Mouse (Mus musculus) ovary, adult 2 months (tissue): Measurements from ENCODE around the gene Enkd1. TPM values are rescaled to one million over a fixed set of nuclear protein-coding genes. Genes with fewer than 3 reads are reported as not detected.

Source experiments
- polyA plus RNA-seq: library from polyadenylated mRNA; depleted of rRNA; stranded (reverse); fragments of >200 nt; gene quantifications from 2 replicates; pipeline ENCODE4 v1.2.3, GENCODE M21; 2012; rRNA removed

Gene Enkd1
- 19.4 and 22.4 TPM in 2 replicates for polyA plus RNA-seq

GRCm38 (mm10) chr8:105707498-105708403 is at the start of gene Enkd1, which contains the start of gene 4933405L10Rik:
Gene Enkd1, minus strand, starts transcription at chr8:105708210.
Gene 4933405L10Rik, plus strand, starts transcription at chr8:105707655.

DNA sequence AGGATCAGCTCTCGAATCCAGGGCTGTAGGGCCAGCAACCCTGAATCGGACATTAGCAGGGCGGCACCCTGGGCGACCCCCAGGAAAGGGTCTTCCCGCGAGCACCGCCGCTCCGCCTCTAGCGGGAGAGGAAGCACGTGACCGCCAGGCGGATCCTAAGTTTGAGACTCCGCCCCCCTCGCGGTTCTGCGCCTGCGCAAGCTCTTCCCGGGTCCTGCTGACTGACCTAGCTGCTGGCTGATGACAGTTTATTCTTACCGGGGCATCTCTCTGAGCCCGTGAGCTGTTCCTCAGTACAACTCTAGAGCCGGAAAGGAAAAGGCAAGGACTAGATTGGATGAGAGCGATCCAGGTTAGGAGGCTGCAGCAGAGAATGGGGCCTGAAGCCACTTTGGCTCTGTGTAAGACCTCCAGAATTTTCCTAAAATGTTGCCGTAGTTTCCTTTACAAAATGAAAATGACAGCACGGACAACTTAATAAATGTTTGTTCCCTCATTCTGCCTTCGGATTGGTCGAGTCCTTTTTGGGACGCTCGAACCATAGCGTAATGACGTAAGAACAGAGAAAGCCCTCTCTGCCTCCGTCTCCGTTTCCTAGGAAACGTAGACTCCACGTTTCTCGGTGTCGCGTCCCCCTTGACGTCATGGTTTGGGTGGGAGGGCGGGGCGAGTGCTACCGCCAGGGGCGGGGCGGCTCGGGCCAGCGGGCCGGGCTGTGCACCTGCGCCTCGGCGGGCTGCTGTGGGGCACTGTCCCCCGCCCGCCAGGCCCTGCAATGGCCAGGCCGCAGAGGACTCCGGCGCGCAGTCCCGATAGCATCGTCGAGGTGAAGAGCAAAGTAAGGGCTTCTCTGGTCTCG is 6.8 kb downstream of the Enkd1 start, which contains the start of the genes Acd and Pard6a:
Gene Acd, minus strand, starts transcription at position 137 of the 859 bp plus-strand sequence.
Gene Pard6a, plus strand, starts transcription at position 183 of the 859 bp plus-strand sequence.

DNA sequence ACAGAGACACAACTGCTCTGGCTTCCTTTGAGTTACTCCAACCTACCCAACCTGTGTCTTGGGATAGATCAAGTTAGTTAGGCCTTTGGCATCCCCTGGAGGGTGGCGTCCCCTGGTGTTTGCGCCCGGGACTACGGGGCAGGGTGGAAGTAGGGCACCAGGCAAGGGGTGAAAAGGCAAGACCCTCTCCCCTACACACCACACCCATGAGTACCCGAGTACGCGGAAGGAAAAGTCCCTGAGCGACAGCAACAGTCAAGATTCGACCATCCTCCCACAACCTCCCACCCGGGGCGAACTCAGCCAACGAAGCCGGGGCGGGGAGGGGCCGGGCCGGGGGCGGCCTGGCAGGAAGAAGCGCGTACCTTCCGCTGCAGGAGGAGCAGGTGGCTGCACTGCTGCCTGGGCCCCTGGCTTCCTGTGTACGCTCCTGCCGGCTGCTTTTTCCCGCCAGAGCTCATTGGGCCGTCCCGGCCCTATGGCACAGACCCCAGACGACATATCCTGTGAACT is 22.2 kb downstream of the Enkd1 start, which contains the start of gene Carmil2:
Gene Carmil2, plus strand, starts transcription at position 479 of the 513 bp plus-strand sequence.

Other genes starting within 250 kb of the Enkd1 start
- gene Tppp3, start 236.7 kb downstream of the Enkd1 start, polyA plus RNA-seq = 157 and 231 TPM in 2 replicates
- 132 TPM in 2 replicates for gene Zdhhc1, start 211.3 kb downstream of the Enkd1 start, polyA plus RNA-seq
- 119 and 169 TPM in 2 replicates for gene Hsd11b2, start 189.5 kb downstream of the Enkd1 start, polyA plus RNA-seq
- gene Atp6v0d1, start 142.2 kb downstream of the Enkd1 start, polyA plus RNA-seq = 106 and 114 TPM in 2 replicates
- 25.2 and 32.3 TPM in 2 replicates for gene Ripor1, start 103.0 kb downstream of the Enkd1 start, polyA plus RNA-seq
- 17.0 and 20.3 TPM in 2 replicates for gene Ctcf, start 71.6 kb downstream of the Enkd1 start, polyA plus RNA-seq
- 1.0 and 2.0 TPM in 2 replicates for gene Agrp, start 70.8 kb downstream of the Enkd1 start, polyA plus RNA-seq
- 1.7 TPM in 2 replicates for gene Carmil2, start 21.9 kb downstream of the Enkd1 start, polyA plus RNA-seq
- 34.0 and 47.2 TPM in 2 replicates for gene Acd, start 7.1 kb downstream of the Enkd1 start, polyA plus RNA-seq
- gene Pard6a, start 7.1 kb downstream of the Enkd1 start, polyA plus RNA-seq = 22.0 and 26.5 TPM in 2 replicates
- gene 4933405L10Rik, start 555 bp downstream of the Enkd1 start, polyA plus RNA-seq = not detected in 2 replicates
- gene Gfod2, start 50.5 kb upstream of the Enkd1 start, polyA plus RNA-seq = 22.0 and 24.5 TPM in 2 replicates
- 32.9 and 33.2 TPM in 2 replicates for gene Ranbp10, start 119.1 kb upstream of the Enkd1 start, polyA plus RNA-seq
- 0.83 and 0.91 TPM in 2 replicates for gene Tsnaxip1, start 119.5 kb upstream of the Enkd1 start, polyA plus RNA-seq
- gene Cenpt, start 145.1 kb upstream of the Enkd1 start, polyA plus RNA-seq = 25.1 and 31.5 TPM in 2 replicates
- 123 and 125 TPM in 2 replicates for gene Thap11, start 146.9 kb upstream of the Enkd1 start, polyA plus RNA-seq
- 43.3 and 62.6 TPM in 2 replicates for gene Nutf2, start 152.4 kb upstream of the Enkd1 start, polyA plus RNA-seq
- gene Edc4, start 172.7 kb upstream of the Enkd1 start, polyA plus RNA-seq = 140 and 149 TPM in 2 replicates
- 9.7 and 9.8 TPM in 2 replicates for gene Nrn1l, start 185.4 kb upstream of the Enkd1 start, polyA plus RNA-seq
- gene Pskh1, start 192.2 kb upstream of the Enkd1 start, polyA plus RNA-seq = 75.9 and 81.9 TPM in 2 replicates
- 4.0 and 6.0 TPM in 2 replicates for gene Ctrl, start 225.7 kb upstream of the Enkd1 start, polyA plus RNA-seq
- 143 and 177 TPM in 2 replicates for gene Psmb10, start 230.2 kb upstream of the Enkd1 start, polyA plus RNA-seq
- 5.1 and 8.3 TPM in 2 replicates for gene Lcat, start 235.2 kb upstream of the Enkd1 start, polyA plus RNA-seq